In the genomic region with DNA sequence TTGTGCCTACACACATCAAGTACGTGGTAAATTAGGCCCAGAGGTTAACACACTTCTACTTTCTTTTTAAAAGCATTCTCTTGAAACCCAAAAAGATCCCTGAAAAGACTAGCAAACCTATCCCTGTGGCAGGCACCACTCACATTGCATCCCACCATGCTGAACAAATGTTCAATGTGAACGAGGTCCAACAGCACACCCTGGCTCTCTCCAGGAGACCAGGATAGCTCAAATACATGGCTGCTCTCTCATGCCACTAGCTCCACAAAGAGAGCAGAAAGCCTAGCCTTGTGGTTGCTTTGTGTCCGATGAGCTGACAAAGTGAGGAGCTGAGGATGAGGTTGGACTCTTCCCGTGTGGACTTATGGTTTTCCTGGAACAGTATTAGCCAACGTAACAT, we compare ENCODE assay signal across 22 mouse cellular contexts.
DNase-seq lines count a peak whose midpoint lies in the region; ATAC-seq and TF ChIP-seq lines count a peak whose summit lies in the region.
"Had no signal": no experiment of that assay in that cellular context is flagged by ENCODE, and none has a peak within 500 bp of the region (broad histone marks: within the 10 kb centered on the region; RNA-seq: fewer than 3 reads in every experiment).

No protein-coding gene starts in this region.

- H3K27me3 ChIP-seq in neural tube, embryonic 13.5 days: no peaks in the 10 kb centered on the region
- H3K27me3 ChIP-seq in cerebellum, adult 2 months (ENCODE audit: control insufficient read depth, insufficient read depth, low read length): no peaks in the 10 kb centered on the region
- H3K27me3 ChIP-seq: CH12.LX; embryonic facial prominence, embryonic 12.5 days; forebrain, embryonic 15.5 days; hindbrain, embryonic 13.5 days; intestine, embryonic 15.5 days; Patski had no signal

- ATAC-seq in neural tube, embryonic 13.5 days (ENCODE audit: low read depth): no peak
- ATAC-seq in inflammation-experienced regulatory T-cells, adult 6 months: no peak
- ATAC-seq: activated CD4-positive, CD25-positive, alpha-beta regulatory T cell, adult 4 months; forebrain, embryonic 15.5 days; hindbrain, postnatal 0 days; intestine, embryonic 15.5 days; Patski had no signal

- 86% methylated on average over 5 of the region's 5 CpGs for WGBS in neural tube, embryonic 13.5 days
- 47% methylated on average over 5 of the region's 5 CpGs for WGBS in cerebellum, adult 2 months

- H3K27ac ChIP-seq in neural tube, embryonic 13.5 days (replicated peaks): 0 out of 2 replicates have a peak overlapping the region, but pooled peaks have one; percentile 33
- no peak overlapping the region for H3K27ac ChIP-seq in cerebellum, adult 2 months (ENCODE audit: insufficient read depth, low read length)
- H3K27ac ChIP-seq: embryonic facial prominence, embryonic 12.5 days; forebrain, embryonic 15.5 days; heart, embryonic 10.5 days; hindbrain, embryonic 13.5 days; hindbrain, postnatal 0 days; intestine, embryonic 15.5 days had no signal

- DNase-seq in neural tube, embryonic 10.5 days (ENCODE audit: extremely low spot score, low spot score): no peak
- peak; percentile 33 to 63 for DNase-seq in cerebellum, adult 2 months
- DNase-seq in cerebellum, postnatal 10 days: peak; percentile 31 to 61
- no peak for DNase-seq in adrenal gland, postnatal 4 days (ENCODE audit: low spot score in 2 of 2)
- DNase-seq in lung, postnatal 4 days: no peak
- DNase-seq: adrenal gland, postnatal 25 days; gastrocnemius, postnatal 10 days; heart, adult 18-20 months; heart, postnatal 10 days; heart, postnatal 4 days; kidney, adult 2 months had no signal

- no peak overlapping the region for H3K4me3 ChIP-seq in neural tube, embryonic 13.5 days
- no peak overlapping the region for H3K4me3 ChIP-seq in cerebellum, adult 2 months (replicated peaks; ENCODE audit: insufficient read depth, low read depth, low read length)
- H3K4me3 ChIP-seq: embryonic facial prominence, embryonic 12.5 days; forebrain, embryonic 15.5 days; heart, embryonic 10.5 days; hindbrain, embryonic 13.5 days; intestine, embryonic 15.5 days had no signal

- H3K4me1 ChIP-seq in neural tube, embryonic 13.5 days (replicated peaks): 0 out of 2 replicates have a peak, but pooled peaks cover 2% of the 10 kb centered on the region
- peaks cover 7% of the 10 kb centered on the region for H3K4me1 ChIP-seq in cerebellum, adult 2 months (ENCODE audit: control insufficient read depth, insufficient read depth, low read length)
- H3K4me1 ChIP-seq: embryonic facial prominence, embryonic 12.5 days; heart, embryonic 10.5 days; intestine, embryonic 15.5 days had no signal

- no peak for TF ChIP-seq POLR2A in cerebellum, adult 2 months (IDR thresholded peaks at IDR 0.05; ENCODE audit: borderline replicate concordance, insufficient read depth, low read length)

- no peaks in the 10 kb centered on the region for H3K9me3 ChIP-seq in neural tube, embryonic 13.5 days
- H3K9me3 ChIP-seq: embryonic facial prominence, embryonic 12.5 days; forebrain, embryonic 15.5 days; heart, embryonic 10.5 days; hindbrain, embryonic 13.5 days; intestine, embryonic 15.5 days had no signal

- H3K36me3 ChIP-seq in neural tube, embryonic 13.5 days: no peaks in the 10 kb centered on the region
- H3K36me3 ChIP-seq: embryonic facial prominence, embryonic 12.5 days; forebrain, embryonic 15.5 days; heart, embryonic 10.5 days; hindbrain, embryonic 13.5 days; intestine, embryonic 15.5 days had no signal

- TF ChIP-seq CTCF in cerebellum, adult 2 months (IDR thresholded peaks at IDR 0.05; ENCODE audit: borderline replicate concordance, insufficient read depth, low read depth, low read length): no peak; the same call in 1 of the 2 replicates

- no peak overlapping the region for H3K9ac ChIP-seq in neural tube, embryonic 13.5 days
- H3K9ac ChIP-seq: embryonic facial prominence, embryonic 12.5 days; forebrain, embryonic 15.5 days; hindbrain, embryonic 13.5 days; intestine, embryonic 15.5 days had no signal

- H3K4me2 ChIP-seq in neural tube, embryonic 13.5 days: no peak overlapping the region
- H3K4me2 ChIP-seq: embryonic facial prominence, embryonic 12.5 days; forebrain, embryonic 15.5 days; hindbrain, embryonic 13.5 days; intestine, embryonic 15.5 days had no signal

Comparison
In these comparisons a context has a peak if more than half of its experiments do, and no peak if none do; other contexts are left out.
1. DNase-seq: peak in cerebellum, adult 2 months (2 of 2) and cerebellum, postnatal 10 days (2 of 2); none in neural tube, embryonic 10.5 days (single experiment), adrenal gland, postnatal 4 days (0 of 2) and lung, postnatal 4 days (0 of 2).